Mouse (Mus musculus) gastrocnemius, postnatal 25 days (tissue): Measurements from ENCODE around the gene Lzts3. TPM values are rescaled to one million over a fixed set of nuclear protein-coding genes. Genes with fewer than 3 reads are reported as not detected.

Experiments used
- total RNA-seq, 2 experiments: library from RNA; stranded (reverse); gene quantifications; 1 replicate in 1 of 2; 2 replicates in 1 of 2; pipeline ENCODE4 v1.2.3; 2021

Lzts3 gene
- total RNA-seq, 2 experiments from 2014 or later, result 2.1 to 2.4 TPM

Other genes with a start within 250 kb of the Lzts3 start
- 1 to 10 TPM; 1.8 to 5.7 TPM for gene Cpxm1, start 245.2 kb downstream of the Lzts3 start, total RNA-seq
- not detected for gene Gm28372, start 237.6 kb downstream of the Lzts3 start, total RNA-seq
- not detected for gene 1700020A23Rik, start 237.5 kb downstream of the Lzts3 start, total RNA-seq
- gene Tmem239, start 236.3 kb downstream of the Lzts3 start, total RNA-seq, result not detected
- gene Vps16, start 218.5 kb downstream of the Lzts3 start, total RNA-seq, result 10 to 100 TPM; 16.2 to 16.8 TPM
- 1 to 10 TPM; 3.8 to 4.5 TPM for gene Pced1a, start 218.1 kb downstream of the Lzts3 start, total RNA-seq
- 10 to 100 TPM; 17.3 to 21.4 TPM for gene Ptpra, start 192.5 kb downstream of the Lzts3 start, total RNA-seq
- gene Mrps26, start 79.1 kb downstream of the Lzts3 start, total RNA-seq, result 10 to 100 TPM; 44.9 to 45.0 TPM
- gene Oxt, start 66.6 kb downstream of the Lzts3 start, total RNA-seq, result not detected
- gene Avp, start 60.2 kb downstream of the Lzts3 start, total RNA-seq, result not detected
- gene Fastkd5, start 12.8 kb downstream of the Lzts3 start, total RNA-seq, result 1 to 10 TPM; 5.0 to 6.4 TPM
- gene Ubox5, start 12.8 kb downstream of the Lzts3 start, total RNA-seq, result 1 to 10 TPM; 3.3 to 3.8 TPM
- 100 to 1,000 TPM in 1 of 2 experiments, 10 to 100 TPM in 1; 84.6 to 103 TPM for gene Ddrgk1, start 21.9 kb upstream of the Lzts3 start, total RNA-seq
- gene Itpa, start 24.8 kb upstream of the Lzts3 start, total RNA-seq, result 10 to 100 TPM; 11.9 to 13.3 TPM
- under 1 TPM in 1 of 2 experiments, not detected in 1; 0.35 TPM for gene Slc4a11, start 54.7 kb upstream of the Lzts3 start, total RNA-seq